Mouse (Mus musculus) retina, postnatal 1 day (tissue): ENCODE data around the gene Grin2b.
A peak's percentile ranks its signal among the peaks of the same experiment; 100 is the strongest.

Source experiments
- DNase-seq: peaks from one replicate; pipeline ENCODE4 v3.0.0-alpha.2; 2012

The Grin2b gene

GRCm38 (mm10) chr6:135894793-135895228, 278.5 kb downstream of the Grin2b start:
- DNase-seq, result no peak

- peak; percentile 63 for DNase-seq
Observed at GRCm38 (mm10) chr6:135882611-135883010, 290.7 kb downstream of the Grin2b start.

- no peak for DNase-seq
Observed at GRCm38 (mm10) chr6:135876163-135876726, 297.1 kb downstream of the Grin2b start.

GRCm38 (mm10) chr6:135874626-135875025, 298.7 kb downstream of the Grin2b start:
- DNase-seq, result no peak

- DNase-seq, result no peak
Observed at GRCm38 (mm10) chr6:135865832-135866231, 307.5 kb downstream of the Grin2b start.

GRCm38 (mm10) chr6:135863965-135864364, 309.3 kb downstream of the Grin2b start:
- DNase-seq, result no peak

- DNase-seq, result peak; percentile 14
Observed at GRCm38 (mm10) chr6:135859502-135859901, 313.8 kb downstream of the Grin2b start.

GRCm38 (mm10) chr6:135854173-135854591, 319.1 kb downstream of the Grin2b start:
- DNase-seq, result no peak

GRCm38 (mm10) chr6:135843755-135844154, 329.6 kb downstream of the Grin2b start:
- DNase-seq, result no peak

GRCm38 (mm10) chr6:135836353-135836752, 337.0 kb downstream of the Grin2b start:
- DNase-seq, result no peak

GRCm38 (mm10) chr6:135833542-135833941, 339.8 kb downstream of the Grin2b start:
- DNase-seq, result peak; percentile 11

GRCm38 (mm10) chr6:135832041-135832440, 341.3 kb downstream of the Grin2b start:
- no peak for DNase-seq

GRCm38 (mm10) chr6:135831032-135831431, 342.3 kb downstream of the Grin2b start:
- DNase-seq, result no peak

- no peak for DNase-seq
Observed at GRCm38 (mm10) chr6:135829458-135829857, 343.9 kb downstream of the Grin2b start.

- no peak for DNase-seq
Observed at GRCm38 (mm10) chr6:135828976-135829375, 344.3 kb downstream of the Grin2b start.

GRCm38 (mm10) chr6:135827942-135828341, 345.4 kb downstream of the Grin2b start:
- peak; percentile 69 for DNase-seq

- no peak for DNase-seq
Observed at GRCm38 (mm10) chr6:135827317-135827716, 346.0 kb downstream of the Grin2b start.

GRCm38 (mm10) chr6:135826776-135827175, 346.5 kb downstream of the Grin2b start:
- DNase-seq, result peak; percentile 41

- no peak for DNase-seq
Observed at GRCm38 (mm10) chr6:135817391-135817790, 355.9 kb downstream of the Grin2b start.

- no peak for DNase-seq
Observed at GRCm38 (mm10) chr6:135813755-135814154, 359.6 kb downstream of the Grin2b start.

- DNase-seq, result peak; percentile 74
Observed at GRCm38 (mm10) chr6:135805436-135805835, 367.9 kb downstream of the Grin2b start.

- no peak for DNase-seq
Observed at GRCm38 (mm10) chr6:135799949-135800348, 373.4 kb downstream of the Grin2b start.

GRCm38 (mm10) chr6:135798202-135798992, 374.9 kb downstream of the Grin2b start:
- no peak for DNase-seq

GRCm38 (mm10) chr6:135797371-135798033, 375.8 kb downstream of the Grin2b start:
- no peak for DNase-seq
